Mouse (Mus musculus) neutrophil, adult 5-6 weeks (primary cell): ENCODE measurements around the gene Rftn1. TPM values are rescaled to one million over a fixed set of nuclear protein-coding genes. Genes with fewer than 3 reads are reported as not detected.

Experiments used
- ATAC-seq: fragments of 151-379, 151-347 bp; 2 replicates; pipeline ENCODE4 v1.8.0; 2017; ENCODE audit warnings: mild to moderate bottlenecking, moderate TSS enrichment; ENCODE audit not compliant: insufficient number of reproducible peaks, poor library complexity, low FRiP score, severe bottlenecking; ENCODE audit errors: extremely low read depth
- total RNA-seq: library from RNA; stranded (forward); fragments of 200-1000 nt; gene quantifications from 2 replicates; pipeline ENCODE4 v1.2.3, GENCODE M21; 2017

The Rftn1 gene
- total RNA-seq, 1 experiment from 2014 or later = 63.0 TPM

GRCm38 (mm10) chr17:50014708-50015107, 175.8 kb downstream of the Rftn1 start:
- ATAC-seq = no peak

- no peak for ATAC-seq
Observed at GRCm38 (mm10) chr17:50013848-50014247, 176.6 kb downstream of the Rftn1 start.

GRCm38 (mm10) chr17:50010096-50010495, 180.4 kb downstream of the Rftn1 start:
- no peak for ATAC-seq

- no peak for ATAC-seq
Observed at GRCm38 (mm10) chr17:50006721-50007351, 183.6 kb downstream of the Rftn1 start.

- no peak for ATAC-seq
Observed at GRCm38 (mm10) chr17:50006338-50006720, 184.1 kb downstream of the Rftn1 start.

GRCm38 (mm10) chr17:50003156-50003555, 187.3 kb downstream of the Rftn1 start:
- ATAC-seq = no peak

GRCm38 (mm10) chr17:50002171-50002570, 188.3 kb downstream of the Rftn1 start:
- ATAC-seq = no peak

GRCm38 (mm10) chr17:50001754-50002153, 188.7 kb downstream of the Rftn1 start:
- ATAC-seq = no peak

GRCm38 (mm10) chr17:50000580-50000979, 189.9 kb downstream of the Rftn1 start:
- ATAC-seq = no peak

- no peak for ATAC-seq
Observed at GRCm38 (mm10) chr17:49996626-49997152, 193.8 kb downstream of the Rftn1 start.

- no peak for ATAC-seq
Observed at GRCm38 (mm10) chr17:49996097-49996496, 194.4 kb downstream of the Rftn1 start.

- no peak for ATAC-seq
Observed at GRCm38 (mm10) chr17:49995226-49995625, 195.2 kb downstream of the Rftn1 start.

- ATAC-seq = no peak
Observed at GRCm38 (mm10) chr17:49993631-49994030, 196.8 kb downstream of the Rftn1 start.

- ATAC-seq = no peak
Observed at GRCm38 (mm10) chr17:49992625-49993603, 197.6 kb downstream of the Rftn1 start.

GRCm38 (mm10) chr17:49989583-49989982, 200.9 kb downstream of the Rftn1 start:
- no peak for ATAC-seq

GRCm38 (mm10) chr17:49987095-49987494, 203.4 kb downstream of the Rftn1 start:
- ATAC-seq = no peak

- ATAC-seq = no peak
Observed at GRCm38 (mm10) chr17:49983478-49983877, 207.0 kb downstream of the Rftn1 start.

GRCm38 (mm10) chr17:49982611-49983390, 207.7 kb downstream of the Rftn1 start:
- no peak for ATAC-seq

- ATAC-seq = no peak
Observed at GRCm38 (mm10) chr17:49981591-49981990, 208.9 kb downstream of the Rftn1 start.
